Mouse (Mus musculus) stomach, embryonic 14.5 days (tissue): Measurements from ENCODE around the gene Tacc3. TPM values are rescaled to one million over a fixed set of nuclear protein-coding genes. Genes with fewer than 3 reads are reported as not detected.

Source experiments
- ATAC-seq: fragments of 200-750 bp; cut with Nextera tagmentation; 2 replicates; pipeline ENCODE4 v1.8.0; 2017; ENCODE audit warnings: low read depth, moderate TSS enrichment; ENCODE audit not compliant: insufficient number of reproducible peaks, insufficient read depth, low FRiP score
- H3K27ac ChIP-seq: fragments of 300-500 bp; sonication (generic); 2 replicates; pipeline ENCODE4 v1.5.1; 2014; ENCODE audit warnings: mild to moderate bottlenecking, low read length, moderate library complexity, mixed read lengths
- H3K27me3 ChIP-seq: fragments of 300-500 bp; sonication (generic); 2 replicates; pipeline ENCODE4 v1.6.1; 2014; ENCODE audit warnings: low read length, control low read depth, mixed read lengths; ENCODE audit not compliant: control insufficient read depth, insufficient read depth
- H3K36me3 ChIP-seq: fragments of 300-500 bp; sonication (generic); 2 replicates; pipeline ENCODE4 v1.6.1; 2014; ENCODE audit warnings: mild to moderate bottlenecking, control low read depth, low read length, moderate library complexity, mixed read lengths; ENCODE audit not compliant: control insufficient read depth, insufficient read depth
- H3K4me1 ChIP-seq: fragments of 300-500 bp; sonication (generic); 2 replicates; pipeline ENCODE4 v1.6.1; 2014; ENCODE audit warnings: low read length, control low read depth, mixed read lengths; ENCODE audit not compliant: control insufficient read depth, insufficient read depth
- H3K4me2 ChIP-seq: fragments of 300-500 bp; sonication (generic); replicated peaks from 2 replicates; pipeline ENCODE4 v1.6.1; 2014; ENCODE audit warnings: low read depth, low read length, control low read depth
- H3K4me3 ChIP-seq: fragments of 300-500 bp; sonication (generic); 2 replicates; pipeline ENCODE4 v1.5.1; 2014; ENCODE audit warnings: low read depth, low read length, control low read depth
- H3K9ac ChIP-seq: fragments of 300-500 bp; sonication (generic); replicated peaks from 2 replicates; pipeline ENCODE4 v1.6.1; 2014; ENCODE audit warnings: low read depth, mild to moderate bottlenecking, control low read depth, low read length, moderate library complexity, mixed read lengths
- H3K9me3 ChIP-seq: fragments of 300-500 bp; sonication (generic); 2 replicates; pipeline ENCODE4 v1.6.1; 2016; ENCODE audit warnings: low read depth, low read length, control low read depth; ENCODE audit not compliant: control insufficient read depth
- WGBS: fragments of 180-500 bp; shearing (Covaris S2); extraction: QIAGEN DNeasy Blood & Tissue Kit; methylation state at CpG from one replicate; pipeline ENCODE4 v1.1.7; 2014; 5-methylcytosine and 5-hydroxymethylcytosine counted together
- polyA plus RNA-seq: library from polyadenylated mRNA; unstranded; fragments of >200 nt; fragmentation: Nextera tagmentation; extraction: Ambion mirVana; gene quantifications from 2 replicates; pipeline ENCODE4 v1.2.1, GENCODE M21; 2014

The Tacc3 gene
- polyA plus RNA-seq, 1 experiment from 2014 or later = 174 TPM

DNA sequence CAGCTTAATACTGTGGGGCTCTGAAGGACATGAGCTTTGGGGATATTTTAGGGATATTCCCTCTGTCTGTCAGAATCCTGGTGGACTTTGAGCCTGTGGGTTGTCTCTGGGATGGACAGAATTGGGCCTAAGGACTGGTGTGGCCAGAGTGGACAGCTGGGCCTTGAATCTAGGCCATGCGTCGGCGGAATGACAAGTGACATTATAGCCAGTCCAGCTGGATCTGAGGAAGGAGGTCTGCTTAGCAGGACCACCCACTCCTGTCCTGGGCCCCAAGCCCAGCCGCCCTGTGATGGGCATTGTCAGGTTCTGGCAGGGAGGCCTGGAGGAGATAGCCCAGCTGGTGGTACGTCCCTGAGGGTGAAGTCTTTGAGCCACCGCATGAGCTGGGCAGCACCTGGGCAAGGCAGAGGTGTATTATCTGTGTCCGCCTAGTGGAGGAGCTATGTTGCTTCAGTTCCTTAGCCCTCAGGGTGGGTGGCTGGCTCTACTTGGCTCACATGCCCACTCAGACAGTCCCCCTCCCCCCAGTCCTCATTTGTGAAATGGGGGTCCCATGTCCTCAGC is 68.2 kb downstream of the Tacc3 start:
- Histone ChIP-seq H3K27ac (no peak overlapping the region), H3K4me1 (peaks cover 14% of the 10 kb centered on the region; the same call in 1 of the 2 replicates), H3K4me3 (no peak overlapping the region), H3K36me3 (peaks cover 7% of the 10 kb centered on the region), H3K4me2 (no peak overlapping the region), H3K9ac (no peak overlapping the region), H3K27me3 (peaks cover 7% of the 10 kb centered on the region; the same call in 1 of the 2 replicates), H3K9me3 (no peaks in the 10 kb centered on the region)
- no peak for ATAC-seq
- 75% methylated on average over 7 of the region's 7 CpGs for WGBS

DNA sequence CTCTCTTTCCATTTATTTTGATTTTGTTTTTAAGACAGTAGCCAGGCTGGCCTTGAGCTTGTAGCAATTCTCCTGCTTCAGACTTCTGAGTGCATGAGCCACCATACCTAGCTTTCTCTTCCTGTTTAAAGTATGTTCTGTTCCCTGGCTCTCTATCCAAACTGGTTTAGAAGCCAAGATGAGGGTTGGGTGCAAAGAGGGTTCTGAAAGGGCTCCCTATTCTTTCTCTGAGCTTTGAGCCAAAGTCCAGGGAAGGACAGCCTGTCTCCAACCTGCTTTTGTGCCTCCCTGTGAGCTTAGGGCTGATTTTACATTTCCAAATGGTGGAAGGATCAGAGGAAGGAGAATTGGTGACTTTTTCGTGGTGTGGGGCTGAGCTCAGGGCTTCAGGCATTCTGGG is 69.0 kb downstream of the Tacc3 start:
- H3K9ac ChIP-seq = no peak overlapping the region
- no peak overlapping the region for H3K4me3 ChIP-seq
- H3K4me1 ChIP-seq = peaks cover 11% of the 10 kb centered on the region; the same call in 1 of the 2 replicates
- no peak overlapping the region for H3K4me2 ChIP-seq
- peaks cover 14% of the 10 kb centered on the region for H3K36me3 ChIP-seq
- H3K27ac ChIP-seq = no peak overlapping the region
- H3K9me3 ChIP-seq = no peaks in the 10 kb centered on the region
- WGBS = 75% methylated on average over 1 of the region's 1 CpGs
- peaks cover 7% of the 10 kb centered on the region; the same call in 1 of the 2 replicates for H3K27me3 ChIP-seq
- no peak for ATAC-seq

Other genes starting within 250 kb of the Tacc3 start
- gene Nkx1-1, start 224.2 kb upstream of the Tacc3 start, polyA plus RNA-seq = not detected in 2 replicates
- gene Fam53a, start 28.5 kb upstream of the Tacc3 start, polyA plus RNA-seq = 66.0 and 66.8 TPM in 2 replicates
- gene Gm9903, start 28.2 kb upstream of the Tacc3 start, polyA plus RNA-seq = 0.32 and 0.42 TPM in 2 replicates
- 223 TPM in 2 replicates for gene Slbp, start 5.6 kb upstream of the Tacc3 start, polyA plus RNA-seq
- 36.3 and 39.8 TPM in 2 replicates for gene Tmem129, start 288 bp downstream of the Tacc3 start, polyA plus RNA-seq
- 23.5 and 27.2 TPM in 2 replicates for gene Fgfr3, start 63.5 kb downstream of the Tacc3 start, polyA plus RNA-seq
- 43.7 TPM in 2 replicates for gene Letm1, start 124.7 kb downstream of the Tacc3 start, polyA plus RNA-seq
- 53.5 and 60.4 TPM in 2 replicates for gene Nsd2, start 162.6 kb downstream of the Tacc3 start, polyA plus RNA-seq